11 mouse cellular contexts compared by ENCODE assay signal in genomic region chr11:30257812-30258211, GRCm38 (mm10). TPM values are rescaled to one million over a fixed set of nuclear protein-coding genes. Genes with fewer than 3 reads are reported as not detected.
A peak's percentile ranks its signal among the peaks of the same experiment; 100 is the strongest.
DNase-seq lines count a peak whose midpoint lies in the region; ATAC-seq and TF ChIP-seq lines count a peak whose summit lies in the region.
"Had no signal": no experiment of that assay in that cellular context is flagged by ENCODE, and none has a peak within 500 bp of the region (broad histone marks: within the 10 kb centered on the region; RNA-seq: fewer than 3 reads in every experiment).

No protein-coding gene starts in this region.

- DNase-seq in limb, embryonic 14.5 days (ENCODE audit: low spot score) = no peak
- no peak for DNase-seq in limb, embryonic 10.5 days (ENCODE audit: low spot score)
- peak; percentile 87 to 91 for DNase-seq in heart, adult 18-20 months
- DNase-seq in heart, postnatal 4 days = peak; percentile 84
- no peak for DNase-seq in spleen, adult 12 weeks (ENCODE audit: low spot score)
- DNase-seq in B cell, adult 2 months = no peak
- DNase-seq: thymus, postnatal 25 days had no signal

- no peaks in the 10 kb centered on the region for H3K36me3 ChIP-seq in limb, embryonic 14.5 days (ENCODE audit: control insufficient read depth, insufficient read depth, low read length)
- H3K36me3 ChIP-seq in limb, embryonic 10.5 days = no peaks in the 10 kb centered on the region
- H3K36me3 ChIP-seq: neural tube, embryonic 15.5 days had no signal

- ATAC-seq in limb, embryonic 14.5 days (ENCODE audit: low FRiP score, low read depth) = peak; percentile 68; the same call in 1 of the 2 replicates
- ATAC-seq: intestine, embryonic 16.5 days had no signal

- H3K9ac ChIP-seq in limb, embryonic 14.5 days (ENCODE audit: low read depth, low read length, severe bottlenecking) = no peak overlapping the region
- H3K9ac ChIP-seq: neural tube, embryonic 15.5 days had no signal

- H3K4me1 ChIP-seq in limb, embryonic 14.5 days (ENCODE audit: control insufficient read depth, insufficient read depth, low read length) = peaks cover 5% of the 10 kb centered on the region; the same call in 1 of the 2 replicates
- no peaks in the 10 kb centered on the region for H3K4me1 ChIP-seq in limb, embryonic 10.5 days
- H3K4me1 ChIP-seq in brown adipose tissue, adult 24 weeks (ENCODE audit: control insufficient read depth, insufficient read depth, insufficient read length, low read length) = peaks cover 35% of the 10 kb centered on the region
- H3K4me1 ChIP-seq: megakaryocyte, embryonic 14.5 days had no signal

- H3K27me3 ChIP-seq in limb, embryonic 14.5 days (ENCODE audit: control insufficient read depth, insufficient read depth, low read length) = no peaks in the 10 kb centered on the region
- H3K27me3 ChIP-seq in limb, embryonic 10.5 days (ENCODE audit: low read depth, poor library complexity, severe bottlenecking) = no peaks in the 10 kb centered on the region
- H3K27me3 ChIP-seq: neural tube, embryonic 15.5 days had no signal

- no peak overlapping the region for H3K27ac ChIP-seq in limb, embryonic 14.5 days (replicated peaks; ENCODE audit: low read depth, low read length)
- no peak overlapping the region for H3K27ac ChIP-seq in limb, embryonic 10.5 days
- peak overlapping the region; percentile 88 for H3K27ac ChIP-seq in brown adipose tissue, adult 24 weeks (replicated peaks; ENCODE audit: low read depth, low read length)
- H3K27ac ChIP-seq: neural tube, embryonic 15.5 days had no signal

- no peaks in the 10 kb centered on the region for H3K9me3 ChIP-seq in limb, embryonic 14.5 days (ENCODE audit: control insufficient read depth, low read length)
- no peaks in the 10 kb centered on the region for H3K9me3 ChIP-seq in limb, embryonic 10.5 days (replicated peaks)
- H3K9me3 ChIP-seq: neural tube, embryonic 15.5 days had no signal

- no peak overlapping the region for H3K4me3 ChIP-seq in limb, embryonic 14.5 days (replicated peaks; ENCODE audit: low read length)
- H3K4me3 ChIP-seq in limb, embryonic 10.5 days = no peak overlapping the region
- no peak overlapping the region for H3K4me3 ChIP-seq in brown adipose tissue, adult 24 weeks (ENCODE audit: insufficient read depth, low read depth, low read length)
- H3K4me3 ChIP-seq: megakaryocyte, embryonic 14.5 days; neural tube, embryonic 15.5 days had no signal

- 47% methylated on average over 1 of the region's 1 CpGs for whole genome bisulfite sequencing in limb, embryonic 14.5 days
- 62% methylated on average over 1 of the region's 1 CpGs for WGBS in limb, embryonic 10.5 days

- no peak overlapping the region for H3K4me2 ChIP-seq in limb, embryonic 14.5 days (replicated peaks; ENCODE audit: low read depth, low read length, severe bottlenecking)
- H3K4me2 ChIP-seq: neural tube, embryonic 15.5 days had no signal

- no peak for TF ChIP-seq POLR2A in limb, embryonic 14.5 days (IDR thresholded peaks at IDR 0.05; ENCODE audit: borderline replicate concordance, extremely low read depth, insufficient read depth, insufficient read length)

RNA-seq across cellular contexts. Expression of gene Sptbn1, which starts 10.2 kb away (rescaled TPM):
- polyA plus RNA-seq in limb, embryonic 14.5 days (2012; rRNA removed) = 92.0 and 101 TPM in 2 replicates
- polyA plus RNA-seq in limb, embryonic 14.5 days (2014; fragmentation: Nextera tagmentation; extraction: Ambion mirVana) = 117 and 120 TPM in 2 replicates
- 55.9 and 64.1 TPM in 2 replicates for polyA plus RNA-seq in limb, embryonic 10.5 days (2016; fragmentation: Nextera tagmentation; extraction: Ambion mirVana)
- polyA plus RNA-seq in brown adipose tissue, adult 24 weeks (2012; ENCODE audit: insufficient read depth, insufficient read length, missing spikeins) = 199 and 225 TPM in 2 replicates
- total RNA-seq in heart, adult 18-20 months (2021) = 100 to 1,000 TPM; 523 to 532 TPM
- 100 to 1,000 TPM; 571 to 581 TPM for total RNA-seq in heart, postnatal 4 days (2021)

Comparison
In these comparisons a context has a peak if more than half of its experiments do, and no peak if none do; other contexts are left out.
1. DNase-seq: peak in heart, adult 18-20 months (2 of 2) and heart, postnatal 4 days (single experiment); none in limb, embryonic 14.5 days (single experiment), limb, embryonic 10.5 days (single experiment), spleen, adult 12 weeks (single experiment) and B cell, adult 2 months (0 of 2).